Mouse (Mus musculus) forebrain, embryonic 15.5 days (tissue): ENCODE results near the gene Uggt2. TPM values are rescaled to one million over a fixed set of nuclear protein-coding genes. Genes with fewer than 3 reads are reported as not detected.
A peak's percentile ranks its signal among the peaks of the same experiment; 100 is the strongest.

ENCODE experiments used
- ATAC-seq: fragments of 200-750 bp; cut with Nextera tagmentation; replicated peaks from 2 replicates; pipeline ENCODE4 v1.8.0; 2017; ENCODE audit warnings: mild to moderate bottlenecking, moderate TSS enrichment, moderate library complexity
- H3K27ac ChIP-seq: fragments of 300-500 bp; sonication (generic); replicated peaks from 2 replicates; pipeline ENCODE4 v1.5.1; 2015; ENCODE audit warnings: mild to moderate bottlenecking, inconsistent platforms
- H3K27me3 ChIP-seq: fragments of 300-500 bp; sonication (generic); 2 replicates; pipeline ENCODE4 v1.6.1; 2015; ENCODE audit warnings: inconsistent platforms
- H3K36me3 ChIP-seq: fragments of 300-500 bp; sonication (generic); 2 replicates; pipeline ENCODE4 v1.6.1; 2015; ENCODE audit warnings: mild to moderate bottlenecking, inconsistent platforms
- H3K4me1 ChIP-seq: fragments of 300-500 bp; sonication (generic); 2 replicates; pipeline ENCODE4 v1.6.1; 2015; ENCODE audit warnings: inconsistent platforms
- H3K4me2 ChIP-seq: fragments of 300-500 bp; sonication (generic); replicated peaks from 2 replicates; pipeline ENCODE4 v1.6.1; 2015; ENCODE audit warnings: mild to moderate bottlenecking, inconsistent platforms
- H3K4me3 ChIP-seq: fragments of 300-500 bp; sonication (generic); 2 replicates; pipeline ENCODE4 v1.5.1; 2015; ENCODE audit warnings: mild to moderate bottlenecking, inconsistent platforms
- H3K9ac ChIP-seq: fragments of 300-500 bp; sonication (generic); replicated peaks from 2 replicates; pipeline ENCODE4 v1.6.1; 2015; ENCODE audit warnings: mild to moderate bottlenecking, inconsistent platforms
- H3K9me3 ChIP-seq: fragments of 300-500 bp; sonication (generic); 2 replicates; pipeline ENCODE4 v1.6.1; 2016; ENCODE audit warnings: inconsistent platforms
- WGBS: fragments of 180-500 bp; shearing (Covaris S2); methylation state at CpG from one replicate; pipeline ENCODE4 v1.1.7; 2015; ENCODE audit warnings: mixed read lengths; 5-methylcytosine and 5-hydroxymethylcytosine counted together
- polyA plus RNA-seq: library from polyadenylated mRNA; unstranded; fragments of >200 nt; fragmentation: Nextera tagmentation; extraction: Ambion mirVana; gene quantifications from 2 replicates; pipeline ENCODE4 v1.2.1, GENCODE M21; 2015

Gene Uggt2
- polyA plus RNA-seq, 1 experiment from 2014 or later, result 12.9 TPM

DNA sequence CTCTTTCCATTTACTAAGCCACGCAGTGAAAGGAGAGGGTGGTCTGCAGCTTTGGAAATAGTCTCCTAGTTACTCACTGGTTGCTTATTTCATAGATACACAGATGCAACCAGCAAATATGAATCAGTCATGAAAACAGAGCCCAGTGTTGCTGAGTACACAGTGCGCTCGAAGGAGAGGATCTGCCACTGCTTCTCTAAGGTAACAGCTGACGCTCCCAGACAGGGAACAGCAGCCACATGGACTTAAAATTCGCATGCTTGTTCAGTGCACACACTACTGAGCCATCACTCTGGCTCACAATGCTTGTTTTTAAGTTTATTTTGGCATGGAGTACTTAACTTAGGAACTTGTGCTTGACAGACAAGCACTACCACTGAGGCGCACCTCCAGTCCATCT is 127.0 kb downstream of the Uggt2 start:
- Histone ChIP-seq H3K27me3 (no peaks in the 10 kb centered on the region), H3K4me2 (no peak overlapping the region), H3K4me3 (no peak overlapping the region), H3K4me1 (no peaks in the 10 kb centered on the region), H3K9ac (no peak overlapping the region), H3K36me3 (peaks cover 53% of the 10 kb centered on the region), H3K27ac (no peak overlapping the region), H3K9me3 (no peaks in the 10 kb centered on the region)
- no peak for ATAC-seq
- 93% methylated on average over 6 of the region's 6 CpGs for WGBS

DNA sequence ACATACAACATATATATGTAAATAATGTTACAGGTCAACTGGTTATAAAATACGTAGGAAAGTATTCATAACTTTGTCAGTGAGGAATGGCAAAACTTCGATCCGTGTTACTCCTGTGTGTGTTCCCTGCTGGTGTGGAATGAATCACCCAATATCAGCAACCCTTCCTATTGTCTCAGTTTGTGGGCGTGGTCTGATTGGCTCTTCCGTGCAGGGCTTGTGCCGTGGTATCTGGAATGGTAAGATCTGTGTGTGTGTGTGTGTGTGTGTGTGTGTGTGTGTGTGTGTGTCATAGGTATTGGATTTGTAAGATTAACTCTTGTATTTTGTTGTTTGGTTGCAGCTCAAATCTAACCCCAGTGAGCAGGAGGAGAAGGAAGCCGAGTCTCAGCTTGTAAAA is 131.6 kb downstream of the Uggt2 start:
- no peak overlapping the region for H3K4me2 ChIP-seq
- ATAC-seq, result no peak
- H3K4me3 ChIP-seq, result no peak overlapping the region
- no peak overlapping the region for H3K27ac ChIP-seq
- peaks cover 25% of the 10 kb centered on the region for H3K36me3 ChIP-seq
- no peaks in the 10 kb centered on the region for H3K4me1 ChIP-seq
- H3K27me3 ChIP-seq, result no peaks in the 10 kb centered on the region
- H3K9me3 ChIP-seq, result no peaks in the 10 kb centered on the region
- WGBS, result 91% methylated on average over 7 of the region's 7 CpGs
- H3K9ac ChIP-seq, result no peak overlapping the region

DNA sequence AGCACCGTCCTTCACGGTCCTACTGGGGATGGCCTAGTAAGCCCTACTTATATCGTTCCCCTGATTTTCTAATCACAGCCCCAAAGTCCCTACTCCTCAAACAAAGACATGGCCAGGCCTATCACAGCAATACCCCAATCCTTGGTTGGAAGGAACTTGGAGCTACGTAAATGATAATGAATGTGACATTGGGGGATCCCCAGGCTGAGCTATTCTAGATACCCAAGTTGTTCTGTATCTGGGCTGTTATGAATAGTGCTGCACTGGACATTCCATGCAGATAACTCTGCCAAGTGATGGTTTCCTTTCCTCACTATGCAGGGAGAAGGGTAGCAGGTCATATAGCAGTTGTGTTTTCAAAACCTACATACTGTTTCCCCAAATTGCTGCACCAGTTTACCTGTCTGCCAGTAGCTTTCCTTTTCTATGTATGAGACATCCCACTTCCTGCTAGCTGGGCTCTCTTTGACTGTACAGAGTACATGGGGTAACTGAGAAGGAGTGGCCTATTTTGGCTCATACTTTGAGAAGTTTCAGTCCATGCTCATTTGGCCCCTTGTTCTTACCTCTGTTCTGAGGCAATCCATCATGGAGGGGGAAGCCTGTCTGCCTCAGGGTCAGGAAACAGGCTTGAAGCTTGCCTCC is 133.8 kb downstream of the Uggt2 start:
- Histone ChIP-seq H3K4me2 (no peak overlapping the region), H3K27ac (no peak overlapping the region), H3K27me3 (no peaks in the 10 kb centered on the region), H3K9me3 (no peaks in the 10 kb centered on the region), H3K36me3 (peaks cover 25% of the 10 kb centered on the region), H3K4me3 (no peak overlapping the region), H3K9ac (no peak overlapping the region), H3K4me1 (no peaks in the 10 kb centered on the region)
- no peak for ATAC-seq
- WGBS, result 94% methylated on average over 4 of the region's 4 CpGs

DNA sequence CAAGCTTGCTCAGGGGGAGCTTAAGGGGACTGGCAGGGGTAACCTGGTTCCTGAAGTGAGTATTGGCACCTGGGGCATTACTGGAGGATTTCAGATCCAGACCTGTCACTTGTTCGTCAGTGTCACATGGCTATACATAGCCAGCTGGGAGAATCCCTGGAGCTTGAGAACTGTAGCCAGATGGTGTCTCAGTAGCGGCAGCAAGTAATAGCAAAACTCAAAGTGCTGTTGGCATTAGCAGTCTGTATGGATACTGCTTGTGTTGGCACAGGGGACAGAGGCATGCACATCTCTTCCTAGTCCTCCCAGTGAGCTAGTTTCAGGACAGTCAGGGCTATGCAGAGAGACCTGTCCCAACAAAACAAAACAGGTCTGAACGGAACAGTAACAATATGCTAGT is 141.2 kb downstream of the Uggt2 start:
- no peaks in the 10 kb centered on the region for H3K27me3 ChIP-seq
- 72% methylated on average over 3 of the region's 3 CpGs for WGBS
- H3K36me3 ChIP-seq, result peaks cover 34% of the 10 kb centered on the region
- no peak overlapping the region for H3K4me2 ChIP-seq
- H3K4me3 ChIP-seq, result no peak overlapping the region
- H3K4me1 ChIP-seq, result 0 out of 2 replicates have a peak, but pooled peaks cover 6% of the 10 kb centered on the region
- H3K27ac ChIP-seq, result no peak overlapping the region
- peak; percentile 51; the same call in 1 of the 2 replicates for ATAC-seq
- H3K9me3 ChIP-seq, result no peaks in the 10 kb centered on the region
- no peak overlapping the region for H3K9ac ChIP-seq

DNA sequence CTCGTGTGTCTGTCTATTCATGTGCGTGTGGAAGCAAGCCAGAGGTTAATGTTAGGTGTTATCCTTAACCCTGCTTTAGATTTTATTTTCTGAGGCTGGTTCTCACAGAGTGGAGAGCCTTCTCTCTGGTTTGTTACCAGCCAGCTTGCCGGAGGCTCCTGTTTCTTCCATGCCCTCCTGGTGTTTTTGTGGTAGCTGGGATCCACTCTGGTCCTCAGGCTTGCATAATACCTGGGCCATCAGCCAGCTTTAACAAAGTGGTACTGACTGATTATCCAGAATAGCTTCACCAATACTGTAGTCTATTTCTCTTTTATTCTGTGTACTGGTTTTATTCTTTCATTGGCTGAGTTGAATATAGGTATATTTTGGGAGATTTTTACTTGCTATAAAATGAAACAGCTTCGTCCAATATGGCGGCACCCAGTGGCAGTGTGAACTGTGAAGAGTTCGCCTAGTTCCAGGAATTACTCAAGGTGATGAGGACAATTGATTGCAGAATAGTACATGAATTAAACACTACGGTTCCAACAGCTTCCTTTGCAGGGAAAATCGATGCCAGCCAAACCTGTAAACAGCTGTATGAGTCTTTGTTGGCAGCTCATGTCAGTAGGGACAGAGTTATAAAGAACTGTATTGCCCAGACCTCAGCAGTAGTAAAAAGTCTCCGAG is 147.2 kb downstream of the Uggt2 start:
- 92% methylated on average over 9 of the region's 9 CpGs for WGBS
- Histone ChIP-seq H3K9me3 (no peaks in the 10 kb centered on the region), H3K27ac (no peak overlapping the region), H3K4me3 (no peak overlapping the region), H3K9ac (no peak overlapping the region), H3K4me1 (no peaks in the 10 kb centered on the region), H3K4me2 (no peak overlapping the region), H3K27me3 (no peaks in the 10 kb centered on the region), H3K36me3 (peaks cover 13% of the 10 kb centered on the region)
- no peak for ATAC-seq

DNA sequence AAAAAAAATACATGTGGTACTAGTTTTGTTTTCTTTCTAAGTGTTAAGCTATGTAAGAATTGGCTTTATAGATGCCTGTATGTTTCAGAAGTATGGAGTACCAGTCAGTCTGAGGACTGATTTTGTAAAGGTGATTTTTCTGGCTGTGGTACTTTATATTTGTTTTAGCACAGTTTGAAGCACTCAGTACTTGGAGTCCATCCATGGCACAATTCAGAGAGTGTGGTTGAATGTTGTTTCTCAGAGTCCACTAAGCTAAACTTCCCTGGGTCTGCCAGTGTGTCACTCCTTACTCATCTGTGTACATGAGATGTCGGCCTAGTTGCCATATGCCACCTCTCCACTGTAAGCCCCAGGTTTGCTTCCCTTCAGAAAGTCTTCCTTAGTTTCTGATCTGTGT is 150.4 kb downstream of the Uggt2 start:
- no peaks in the 10 kb centered on the region for H3K9me3 ChIP-seq
- H3K27me3 ChIP-seq, result no peaks in the 10 kb centered on the region
- H3K4me1 ChIP-seq, result no peaks in the 10 kb centered on the region
- H3K9ac ChIP-seq, result no peak overlapping the region
- H3K36me3 ChIP-seq, result peaks cover 5% of the 10 kb centered on the region; the same call in 1 of the 2 replicates
- no peak for ATAC-seq
- H3K4me3 ChIP-seq, result no peak overlapping the region
- WGBS, result 91% methylated on average over 1 of the region's 1 CpGs
- no peak overlapping the region for H3K27ac ChIP-seq
- H3K4me2 ChIP-seq, result no peak overlapping the region

DNA sequence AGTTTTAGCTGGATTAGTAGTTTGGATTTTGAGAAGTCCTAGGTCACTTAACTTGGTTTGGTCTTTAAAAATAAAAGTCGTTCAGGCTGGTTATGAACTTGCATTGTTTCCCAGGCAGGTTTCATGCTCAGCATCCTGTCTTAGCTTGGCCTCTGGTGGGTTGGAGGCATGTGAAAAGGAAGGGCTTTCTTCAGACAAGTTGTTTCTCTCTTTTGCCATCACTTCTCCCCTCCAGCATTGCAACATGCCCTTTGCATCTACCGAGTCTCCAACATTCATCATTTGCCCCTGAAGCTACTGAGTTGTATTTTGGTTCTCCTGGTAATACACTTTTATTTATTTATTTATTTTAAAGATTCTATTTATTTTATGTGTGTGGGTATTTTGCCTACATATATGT is 154.5 kb downstream of the Uggt2 start:
- Histone ChIP-seq H3K4me3 (no peak overlapping the region), H3K27ac (no peak overlapping the region), H3K9ac (no peak overlapping the region), H3K4me2 (no peak overlapping the region), H3K27me3 (no peaks in the 10 kb centered on the region), H3K36me3 (no peaks in the 10 kb centered on the region), H3K9me3 (no peaks in the 10 kb centered on the region), H3K4me1 (0 out of 2 replicates have a peak, but pooled peaks cover 3% of the 10 kb centered on the region)
- ATAC-seq, result no peak
- 88% methylated on average over 2 of the region's 2 CpGs for WGBS

DNA sequence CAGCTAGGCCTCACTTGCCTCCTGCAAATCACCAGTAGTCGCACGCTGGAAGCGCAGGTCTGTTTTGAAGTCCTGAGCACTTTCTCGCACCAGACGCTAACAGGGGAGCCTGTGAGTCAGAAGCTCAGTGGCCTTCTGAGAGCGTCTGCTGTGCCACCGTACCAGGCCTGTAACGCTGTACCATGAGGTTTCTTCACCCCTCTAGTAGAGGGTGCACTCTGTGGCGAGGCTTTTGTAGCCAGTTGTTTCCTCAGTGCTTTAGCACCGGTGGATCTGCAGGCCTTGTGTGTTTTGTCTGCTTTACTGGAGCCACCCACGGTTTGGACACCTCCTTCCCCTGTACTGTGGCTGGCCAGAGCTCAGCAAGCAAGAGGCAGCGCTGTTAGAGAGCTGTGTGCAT is 157.2 kb downstream of the Uggt2 start:
- no peak for ATAC-seq

DNA sequence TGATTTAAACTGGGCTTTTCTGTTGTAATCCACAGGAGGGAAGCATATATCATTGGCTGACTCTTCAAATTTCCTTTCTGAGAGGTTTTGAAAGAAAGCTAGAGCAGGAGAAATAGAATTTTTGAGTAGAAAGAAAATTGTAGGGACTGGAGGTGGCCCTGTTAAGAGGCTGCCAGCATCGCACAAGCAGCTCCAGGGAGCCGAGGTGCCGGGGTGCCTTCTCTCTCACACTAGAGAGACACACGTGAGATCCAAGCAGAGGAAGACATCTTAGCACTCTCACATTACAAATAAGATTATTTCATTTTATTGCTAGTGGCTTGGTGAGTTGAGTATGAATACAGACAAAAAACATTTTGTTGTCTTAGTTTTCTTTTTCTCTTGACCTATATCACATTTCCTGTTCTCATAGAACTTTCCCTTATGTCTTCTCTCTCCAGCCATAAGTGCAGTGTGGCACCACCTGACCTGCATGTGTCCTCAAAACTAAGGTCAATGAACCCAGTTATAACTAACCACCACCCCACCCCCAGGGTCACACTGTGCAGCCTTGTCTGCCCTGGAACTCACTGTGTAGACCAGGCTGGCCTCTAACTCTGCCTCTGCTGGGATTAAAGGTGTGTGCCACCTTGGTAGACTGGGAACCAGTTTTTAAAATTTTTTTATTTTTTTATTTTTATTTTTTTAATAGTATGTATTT is 158.3 kb downstream of the Uggt2 start:
- Histone ChIP-seq H3K36me3 (no peaks in the 10 kb centered on the region), H3K9ac (no peak overlapping the region), H3K4me2 (no peak overlapping the region), H3K27me3 (no peaks in the 10 kb centered on the region), H3K27ac (no peak overlapping the region), H3K9me3 (no peaks in the 10 kb centered on the region), H3K4me1 (peaks cover 21% of the 10 kb centered on the region), H3K4me3 (no peak overlapping the region)
- ATAC-seq, result no peak
- 77% methylated on average over 4 of the region's 4 CpGs for WGBS

More for the DNA sequence above, 157.2 kb downstream of the Uggt2 start:
- no peaks in the 10 kb centered on the region for H3K9me3 ChIP-seq
- no peaks in the 10 kb centered on the region for H3K27me3 ChIP-seq
- peaks cover 18% of the 10 kb centered on the region for H3K4me1 ChIP-seq
- H3K27ac ChIP-seq, result no peak overlapping the region
- H3K4me3 ChIP-seq, result no peak overlapping the region
- no peaks in the 10 kb centered on the region for H3K36me3 ChIP-seq
- no peak overlapping the region for H3K9ac ChIP-seq
- WGBS, result 43% methylated on average over 12 of the region's 12 CpGs
- no peak overlapping the region for H3K4me2 ChIP-seq

DNA sequence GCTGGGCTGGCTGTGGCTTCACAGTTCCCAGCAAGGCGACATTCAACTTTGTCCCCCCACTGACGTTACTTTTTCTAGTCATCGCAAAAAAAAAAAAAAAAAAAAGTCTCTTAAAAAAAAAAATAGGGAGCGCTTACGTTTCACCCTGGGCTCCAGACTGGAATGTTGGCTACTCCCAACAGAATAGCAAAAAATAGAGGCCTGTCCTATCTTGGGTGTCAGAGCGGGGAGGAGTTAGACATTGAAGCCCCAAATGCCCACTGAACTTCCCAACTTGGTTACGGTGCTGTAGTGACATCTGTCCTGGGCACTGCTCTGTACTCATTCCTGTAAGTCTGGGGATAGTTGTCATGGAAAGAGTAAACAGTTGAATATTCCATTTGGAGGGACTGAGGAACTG is 160.7 kb downstream of the Uggt2 start:
- 2% methylated on average over 7 of the region's 7 CpGs for WGBS
- ATAC-seq, result no peak
- Histone ChIP-seq H3K36me3 (no peaks in the 10 kb centered on the region), H3K27me3 (no peaks in the 10 kb centered on the region), H3K27ac (peak overlapping the region; percentile 64; the same call in 1 of the 2 replicates), H3K9ac (peak overlapping the region; percentile 72), H3K9me3 (no peaks in the 10 kb centered on the region), H3K4me2 (peak overlapping the region; percentile 63), H3K4me1 (peaks cover 21% of the 10 kb centered on the region), H3K4me3 (peak overlapping the region; percentile 62)

DNA sequence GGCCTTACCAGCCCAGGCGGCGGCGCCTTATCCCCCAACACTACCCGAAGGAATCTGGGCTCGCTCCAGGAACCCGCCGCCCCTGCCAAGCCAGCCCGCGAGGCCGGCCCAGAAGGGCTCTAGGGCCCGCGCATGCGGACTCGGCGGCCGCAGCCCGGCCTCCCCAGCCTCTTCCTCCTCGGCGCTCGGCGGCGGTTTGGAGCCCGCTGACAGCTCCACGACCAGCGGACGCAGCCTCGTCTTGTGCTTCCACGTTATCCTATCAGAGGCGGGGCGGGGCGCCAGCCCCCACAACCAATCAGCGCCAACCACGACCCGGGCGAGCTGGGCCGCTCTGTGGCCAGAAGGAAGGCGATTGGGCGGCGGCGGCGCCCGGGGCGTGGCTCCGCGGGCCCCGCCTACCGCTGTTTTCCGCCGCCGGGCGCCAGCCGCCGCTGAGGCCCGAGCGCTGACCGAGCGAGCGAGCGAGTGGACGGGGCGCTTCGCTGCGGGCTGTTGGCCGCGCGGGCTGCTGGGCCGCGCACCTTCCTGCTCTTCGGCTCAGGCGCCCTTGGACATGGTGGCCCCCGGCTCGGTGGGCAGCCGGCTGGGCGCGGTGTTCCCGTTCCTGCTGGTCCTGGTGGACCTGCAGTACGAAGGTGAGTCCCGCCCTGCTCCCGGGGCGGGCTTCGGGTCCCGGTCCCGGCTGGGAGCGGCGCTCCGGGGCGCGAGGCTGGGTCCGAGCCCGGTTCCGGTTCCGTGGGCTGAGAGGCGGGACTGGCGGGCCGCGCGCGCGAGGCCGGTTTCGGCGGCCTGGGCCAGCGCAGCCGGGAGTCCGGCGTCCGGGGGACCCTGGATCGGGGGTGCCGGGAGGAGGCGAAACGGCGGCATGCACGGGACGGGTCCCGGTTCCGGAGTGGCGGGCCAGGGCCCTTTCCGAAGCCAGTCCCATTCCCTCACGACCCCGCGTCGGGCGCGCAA is 161.4 kb downstream of the Uggt2 start, which contains the start of gene Dnajc3:
TSS of gene Dnajc3 (plus strand) at position 444 of the 960 bp plus-strand sequence.
- no peaks in the 10 kb centered on the region for H3K9me3 ChIP-seq
- peak within 1 kb of the TSS; percentile 72 for H3K9ac ChIP-seq
- H3K4me1 ChIP-seq, result peaks cover 21% of the 10 kb centered on the region
- no peaks in the 10 kb centered on the region for H3K36me3 ChIP-seq
- ATAC-seq, result peak; percentile 100
- no peaks in the 10 kb centered on the region for H3K27me3 ChIP-seq
- peak within 1 kb of the TSS; percentile 71 for H3K4me2 ChIP-seq
- peak within 1 kb of the TSS; percentile 62 for H3K4me3 ChIP-seq
- H3K27ac ChIP-seq, result peak within 1 kb of the TSS; percentile 82
- WGBS, result under 1% methylated on average over 114 of the region's 124 CpGs
